Mouse (Mus musculus) lung, adult 2 months (tissue): ENCODE data around the gene Slc12a8.

Source experiments
- CTCF ChIP-seq: fragments of 200-500 bp; IDR thresholded peaks from 2 replicates; pipeline ENCODE4 v1.5.1; 2011; ENCODE audit warnings: mild to moderate bottlenecking, low read length, control low read depth; ENCODE audit not compliant: insufficient read depth
- POLR2A ChIP-seq: fragments of 200-500 bp; IDR thresholded peaks from 2 replicates; pipeline ENCODE4 v1.6.1; 2011; ENCODE audit warnings: low read depth, mild to moderate bottlenecking, control low read depth, low read length, borderline replicate concordance; ENCODE audit errors: extremely low read depth

GRCm38 (mm10) chr16:33537499-33538225, 20.5 kb downstream of the Slc12a8 start:
- TF ChIP-seq POLR2A: no peak
- TF ChIP-seq CTCF: no peak
